Mouse (Mus musculus): ENCODE measurements around the gene Pip5k1a. TPM values are rescaled to one million over a fixed set of nuclear protein-coding genes. Genes with fewer than 3 reads are reported as not detected.

Gene Pip5k1a
- 10 to 100 TPM in 1 of 2 experiments, 1 to 10 TPM in 1; 5.5 to 15.4 TPM for polyA plus RNA-seq (2012; fragmentation: generic; extraction: Trizol)

GRCm38 (mm10) chr3:95106338-95107117, at the start of gene Pip5k1a:
Gene Pip5k1a, minus strand, starts transcription at chr3:95106930.

GRCm38 (mm10) chr3:95141952-95142616, 35.4 kb upstream of the Pip5k1a start, which contains the start of gene Tnfaip8l2:
Gene Tnfaip8l2, minus strand, starts transcription at chr3:95142360.

GRCm38 (mm10) chr3:95133680-95134101, 27.0 kb upstream of the Pip5k1a start, which contains the start of the genes Scnm1 and Lysmd1:
Gene Scnm1, minus strand, starts transcription at chr3:95134011.
Gene Lysmd1, plus strand, starts transcription at chr3:95134088.

GRCm38 (mm10) chr3:95124246-95124645, 17.5 kb upstream of the Pip5k1a start, which contains the start of gene Tmod4:
Gene Tmod4, plus strand, starts transcription at chr3:95124476.

GRCm38 (mm10) chr3:95110911-95111726, 4.4 kb upstream of the Pip5k1a start, which contains the start of gene Vps72:
Gene Vps72, plus strand, starts transcription at chr3:95111022.

GRCm38 (mm10) chr3:95042166-95042837, 64.4 kb downstream of the Pip5k1a start, which contains the start of gene Psmd4:
Gene Psmd4, minus strand, starts transcription at chr3:95042614.

GRCm38 (mm10) chr3:95015337-95015872, 91.3 kb downstream of the Pip5k1a start, which contains the start of gene Zfp687:
Gene Zfp687, minus strand, starts transcription at chr3:95015448.

Other genes with a start within 250 kb of the Pip5k1a start
- 100 to 1,000 TPM; 388 to 563 TPM for gene Psmb4, start 220.0 kb downstream of the Pip5k1a start, polyA plus RNA-seq (2012; fragmentation: generic; extraction: Trizol)
- gene Selenbp1, start 173.9 kb downstream of the Pip5k1a start, polyA plus RNA-seq (2012; fragmentation: generic; extraction: Trizol): 1 to 10 TPM in 1 of 2 experiments, under 1 TPM in 1; 0.09 to 8.3 TPM
- 10 to 100 TPM in 1 of 2 experiments, under 1 TPM in 1; 0.34 to 11.8 TPM for gene Rfx5, start 152.9 kb downstream of the Pip5k1a start, polyA plus RNA-seq (2012; fragmentation: generic; extraction: Trizol)
- gene Pi4kb, start 132.2 kb downstream of the Pip5k1a start, polyA plus RNA-seq (2012; fragmentation: generic; extraction: Trizol): 10 to 100 TPM; 16.7 to 52.4 TPM
- 10 to 100 TPM in 1 of 2 experiments, 1 to 10 TPM in 1; 9.0 to 16.3 TPM for gene Zfp687, start 91.5 kb downstream of the Pip5k1a start, polyA plus RNA-seq (2012; fragmentation: generic; extraction: Trizol)
- gene Psmd4, start 64.3 kb downstream of the Pip5k1a start, polyA plus RNA-seq (2012; fragmentation: generic; extraction: Trizol): 100 to 1,000 TPM; 161 to 228 TPM
- gene Vps72, start 4.1 kb upstream of the Pip5k1a start, polyA plus RNA-seq (2012; fragmentation: generic; extraction: Trizol): 10 to 100 TPM; 65.6 to 87.8 TPM
- gene Tmod4, start 17.5 kb upstream of the Pip5k1a start, polyA plus RNA-seq (2012; fragmentation: generic; extraction: Trizol): 1 to 10 TPM in 1 of 2 experiments, under 1 TPM in 1; 0.12 to 2.2 TPM
- 10 to 100 TPM; 37.1 to 41.3 TPM for gene Scnm1, start 27.1 kb upstream of the Pip5k1a start, polyA plus RNA-seq (2012; fragmentation: generic; extraction: Trizol)
- gene Lysmd1, start 27.2 kb upstream of the Pip5k1a start, polyA plus RNA-seq (2012; fragmentation: generic; extraction: Trizol): 1 to 10 TPM; 1.4 to 6.5 TPM
- gene Tnfaip8l2, start 35.4 kb upstream of the Pip5k1a start, polyA plus RNA-seq (2012; fragmentation: generic; extraction: Trizol): under 1 TPM in 1 of 2 experiments, not detected in 1; 0.25 TPM
- 10 to 100 TPM in 1 of 2 experiments, 1 to 10 TPM in 1; 1.2 to 10.8 TPM for gene Sema6c, start 53.5 kb upstream of the Pip5k1a start, polyA plus RNA-seq (2012; fragmentation: generic; extraction: Trizol)
- gene Gabpb2, start 111.0 kb upstream of the Pip5k1a start, polyA plus RNA-seq (2012; fragmentation: generic; extraction: Trizol): 1 to 10 TPM in 1 of 2 experiments, under 1 TPM in 1; 0.46 to 5.0 TPM
- 10 to 100 TPM; 32.7 to 44.2 TPM for gene Cdc42se1, start 121.8 kb upstream of the Pip5k1a start, polyA plus RNA-seq (2012; fragmentation: generic; extraction: Trizol)
- gene Mllt11, start 125.2 kb upstream of the Pip5k1a start, polyA plus RNA-seq (2012; fragmentation: generic; extraction: Trizol): 1 to 10 TPM; 3.7 to 6.4 TPM
- under 1 TPM; 0.02 to 0.13 TPM for gene Gm128, start 134.7 kb upstream of the Pip5k1a start, polyA plus RNA-seq (2012; fragmentation: generic; extraction: Trizol)
- under 1 TPM in 1 of 2 experiments, not detected in 1; 0.27 TPM for gene Bnipl, start 144.3 kb upstream of the Pip5k1a start, polyA plus RNA-seq (2012; fragmentation: generic; extraction: Trizol)
- gene Mindy1, start 174.4 kb upstream of the Pip5k1a start, polyA plus RNA-seq (2012; fragmentation: generic; extraction: Trizol): 10 to 100 TPM; 20.9 to 35.4 TPM
- 10 to 100 TPM in 1 of 2 experiments, 1 to 10 TPM in 1; 4.4 to 13.2 TPM for gene Prune1, start 175.1 kb upstream of the Pip5k1a start, polyA plus RNA-seq (2012; fragmentation: generic; extraction: Trizol)
- 1 to 10 TPM; 1.6 to 2.8 TPM for gene Anxa9, start 200.2 kb upstream of the Pip5k1a start, polyA plus RNA-seq (2012; fragmentation: generic; extraction: Trizol)
- gene Cers2, start 207.9 kb upstream of the Pip5k1a start, polyA plus RNA-seq (2012; fragmentation: generic; extraction: Trizol): 100 to 1,000 TPM in 1 of 2 experiments, 10 to 100 TPM in 1; 63.2 to 101 TPM